Mouse (Mus musculus) adrenal gland (tissue): ENCODE results near the gene Cby3.

ENCODE experiments used
- intact Hi-C: fragments of 180-260 bp; cut with DNase I; formaldehyde crosslinking; loops from one replicate; pipeline ENCODE4 v1.15.1; 2025
- microRNA-seq, 2 experiments: library from miRNA; unstranded; fragments of <30 nt; microRNA quantifications; one replicate each; pipeline ENCODE4; 2019

Cby3 gene

GRCm38 (mm10) chr11:50387697-50388096 lies 33.4 kb downstream of the Cby3 start:
- intact Hi-C loops, result no loop called here

- intact Hi-C loops, result no loop called here
These were observed 34.1 kb downstream of the Cby3 start for GRCm38 (mm10) chr11:50388217-50388929.

- intact Hi-C loops, result no loop called here
These were observed 34.7 kb downstream of the Cby3 start for GRCm38 (mm10) chr11:50389011-50389410.

- intact Hi-C loops, result no loop called here
These were observed 35.4 kb downstream of the Cby3 start for GRCm38 (mm10) chr11:50389616-50390015.

- intact Hi-C loops, result no loop called here
These were observed 37.2 kb downstream of the Cby3 start for GRCm38 (mm10) chr11:50391272-50391960.

- intact Hi-C loops, result no loop called here
These were observed 39.0 kb downstream of the Cby3 start for GRCm38 (mm10) chr11:50393306-50393705.

GRCm38 (mm10) chr11:50394731-50395130 lies 40.5 kb downstream of the Cby3 start:
- intact Hi-C loops, result no loop called here

- intact Hi-C loops, result no loop called here
These were observed 42.6 kb downstream of the Cby3 start for GRCm38 (mm10) chr11:50396766-50397307.

- intact Hi-C loops, result no loop called here
These were observed 43.1 kb downstream of the Cby3 start for GRCm38 (mm10) chr11:50397316-50397715.

- intact Hi-C loops, result no loop called here
These were observed 44.5 kb downstream of the Cby3 start for GRCm38 (mm10) chr11:50398803-50399202.

GRCm38 (mm10) chr11:50402481-50402880 lies 48.2 kb downstream of the Cby3 start:
- intact Hi-C loops, result no loop called here

- intact Hi-C loops, result no loop called here
These were observed 49.2 kb downstream of the Cby3 start for GRCm38 (mm10) chr11:50403367-50404014.

- intact Hi-C loops, result no loop called here
These were observed 53.0 kb downstream of the Cby3 start for GRCm38 (mm10) chr11:50407235-50407634.

Small RNAs within 50 kb of the gene (microRNA-seq; reads per million reads assigned to microRNA genes)
- 0 reads per million in 2 experiments for gene Mir804
